Mouse (Mus musculus): ENCODE data around the gene Rbm10.

GRCm38 (mm10) chrX:20688615-20689014, 71.3 kb downstream of the Rbm10 start:
- no peak for TF ChIP-seq CTCF (IDR thresholded peaks at IDR 0.05; ENCODE audit: low read depth, low read length)
- TF ChIP-seq POLR2A (IDR thresholded peaks at IDR 0.05; ENCODE audit: borderline replicate concordance, low read depth, low read length), result no peak

Measured in bone marrow macrophage, adult 2 months (primary cell).